Mouse (Mus musculus) liver, postnatal 0 days (tissue): ENCODE results near the gene Olfr541. TPM values are rescaled to one million over a fixed set of nuclear protein-coding genes. Genes with fewer than 3 reads are reported as not detected.

Experiments
- ATAC-seq: fragments of 200-750 bp; cut with Nextera tagmentation; 2 replicates; pipeline ENCODE4 v1.8.0; 2017; ENCODE audit warnings: mild to moderate bottlenecking, moderate library complexity
- DNase-seq: peaks from one replicate; pipeline ENCODE4 v3.0.0-alpha.2; 2016
- H3K27ac ChIP-seq: fragments of 300-500 bp; sonication (generic); 2 replicates; pipeline ENCODE4 v1.5.1; 2014; ENCODE audit warnings: antibody characterized with exemption, moderate library complexity, mild to moderate bottlenecking, low read depth
- H3K27me3 ChIP-seq: fragments of 300-500 bp; sonication (generic); 2 replicates; pipeline ENCODE4 v1.6.1; 2014; ENCODE audit warnings: low read length, control low read depth, mixed read lengths; ENCODE audit not compliant: insufficient read depth
- H3K36me3 ChIP-seq: fragments of 300-500 bp; sonication (generic); replicated peaks from 2 replicates; pipeline ENCODE4 v1.6.1; 2014; ENCODE audit warnings: mild to moderate bottlenecking, control low read depth, low read length, moderate library complexity, mixed read lengths; ENCODE audit not compliant: insufficient read depth
- H3K4me1 ChIP-seq: fragments of 300-500 bp; sonication (generic); 2 replicates; pipeline ENCODE4 v1.6.1; 2014; ENCODE audit warnings: antibody characterized with exemption, mild to moderate bottlenecking, control low read depth; ENCODE audit not compliant: insufficient read depth
- H3K4me2 ChIP-seq: fragments of 300-500 bp; sonication (generic); 2 replicates; pipeline ENCODE4 v1.6.1; 2014; ENCODE audit warnings: low read depth, mild to moderate bottlenecking, low read length, moderate library complexity, mixed read lengths
- H3K4me3 ChIP-seq: fragments of 300-500 bp; sonication (generic); 2 replicates; pipeline ENCODE4 v1.5.1; 2014; ENCODE audit warnings: low read depth, low read length
- H3K9ac ChIP-seq: fragments of 300-500 bp; sonication (generic); replicated peaks from 2 replicates; pipeline ENCODE4 v1.6.1; 2014; ENCODE audit warnings: mild to moderate bottlenecking, moderate library complexity
- H3K9me3 ChIP-seq: fragments of 300-500 bp; sonication (generic); 2 replicates; pipeline ENCODE4 v1.6.1; 2016; ENCODE audit warnings: mild to moderate bottlenecking, control low read depth, low read length, mixed read lengths
- CTCF ChIP-seq: sonication (generic); IDR thresholded peaks from 2 replicates; pipeline ENCODE4 v1.5.1; 2016; ENCODE audit warnings: antibody characterized with exemption, low read depth
- EP300 ChIP-seq: IDR thresholded peaks from 2 replicates; pipeline ENCODE4 v1.6.1; 2016; ENCODE audit warnings: antibody characterized with exemption, low read depth, mild to moderate bottlenecking
- WGBS: fragments of 180-500 bp; shearing (Covaris S2); extraction: QIAGEN DNeasy Blood & Tissue Kit; methylation state at CpG from one replicate; pipeline ENCODE4 v1.1.7; 2014; ENCODE audit not compliant: insufficient replicate concordance; 5-methylcytosine and 5-hydroxymethylcytosine counted together
- polyA plus RNA-seq: library from polyadenylated mRNA; unstranded; fragments of >200 nt; fragmentation: Nextera tagmentation; extraction: Ambion mirVana; gene quantifications from 2 replicates; pipeline ENCODE4 v1.2.1, GENCODE M21; 2015

Olfr541 gene
- polyA plus RNA-seq, 1 experiment from 2014 or later: not detected

DNA sequence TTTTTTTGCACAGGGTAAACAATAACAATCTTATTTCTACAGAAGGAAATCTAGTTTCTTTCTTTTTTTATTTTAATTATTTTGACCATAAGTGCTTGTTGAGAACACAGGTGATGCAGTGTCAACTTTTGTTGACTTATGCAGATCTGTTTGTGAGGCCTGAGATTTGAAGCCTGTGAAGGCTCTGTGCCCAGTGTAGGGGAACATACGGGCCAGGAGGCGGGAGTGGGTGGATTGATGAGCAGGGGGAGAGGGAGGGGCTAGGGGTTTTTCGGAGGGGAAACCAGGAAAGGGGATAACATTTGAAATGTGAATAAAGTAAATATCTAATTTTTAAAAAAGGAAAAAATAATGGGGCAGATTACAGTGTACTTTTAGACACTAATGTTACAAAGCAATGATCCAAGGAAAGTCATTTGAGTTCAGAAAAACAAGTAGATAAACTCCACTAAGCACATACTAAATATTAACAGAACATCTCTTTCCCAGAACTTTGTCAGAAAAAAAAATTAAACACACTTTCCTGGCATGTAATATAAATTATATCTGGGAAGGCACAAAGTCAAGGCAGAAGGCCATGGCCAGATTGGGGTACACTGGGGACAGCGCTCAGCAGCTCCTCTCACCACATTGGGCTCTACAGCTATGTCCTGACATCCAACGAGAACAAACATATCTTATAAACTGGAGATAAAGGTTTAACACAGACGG, 51.2 kb downstream of the Olfr541 start:
- Histone ChIP-seq H3K9ac (no peak overlapping the region), H3K4me3 (no peak overlapping the region), H3K27me3 (no peaks in the 10 kb centered on the region), H3K27ac (no peak overlapping the region), H3K36me3 (no peaks in the 10 kb centered on the region), H3K9me3 (no peaks in the 10 kb centered on the region), H3K4me1 (no peaks in the 10 kb centered on the region), H3K4me2 (no peak overlapping the region)
- DNase-seq: no peak
- no peak for ATAC-seq
- WGBS: 67% methylated on average over 6 of the region's 6 CpGs
- TF ChIP-seq CTCF (no peak), EP300 (0 out of 2 replicates have a peak, but pooled peaks have one; percentile 10)

DNA sequence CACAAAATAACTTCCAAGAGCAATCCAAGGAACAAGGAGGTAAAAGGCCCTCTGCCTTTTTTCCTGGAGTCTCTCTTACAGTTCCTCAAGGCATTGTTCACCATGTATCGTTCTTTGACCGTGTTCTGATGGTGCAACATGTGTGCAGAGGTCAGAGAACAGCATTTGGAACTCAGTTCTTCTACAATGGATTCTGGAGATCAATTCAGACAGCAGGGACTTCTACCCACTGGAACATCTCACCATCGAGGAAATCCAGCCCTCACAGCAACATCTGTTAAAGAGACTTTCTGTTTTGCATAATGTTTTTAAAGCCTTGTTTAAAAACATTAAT, 51.7 kb downstream of the Olfr541 start:
- H3K27me3 ChIP-seq: no peaks in the 10 kb centered on the region
- no peaks in the 10 kb centered on the region for H3K4me1 ChIP-seq
- H3K4me2 ChIP-seq: no peak overlapping the region
- no peaks in the 10 kb centered on the region for H3K9me3 ChIP-seq
- no peak for ATAC-seq
- TF ChIP-seq CTCF: no peak
- no peak for TF ChIP-seq EP300
- WGBS: 67% methylated on average over 3 of the region's 3 CpGs
- no peaks in the 10 kb centered on the region for H3K36me3 ChIP-seq
- no peak overlapping the region for H3K9ac ChIP-seq
- H3K27ac ChIP-seq: no peak overlapping the region
- no peak overlapping the region for H3K4me3 ChIP-seq
- DNase-seq: no peak

DNA sequence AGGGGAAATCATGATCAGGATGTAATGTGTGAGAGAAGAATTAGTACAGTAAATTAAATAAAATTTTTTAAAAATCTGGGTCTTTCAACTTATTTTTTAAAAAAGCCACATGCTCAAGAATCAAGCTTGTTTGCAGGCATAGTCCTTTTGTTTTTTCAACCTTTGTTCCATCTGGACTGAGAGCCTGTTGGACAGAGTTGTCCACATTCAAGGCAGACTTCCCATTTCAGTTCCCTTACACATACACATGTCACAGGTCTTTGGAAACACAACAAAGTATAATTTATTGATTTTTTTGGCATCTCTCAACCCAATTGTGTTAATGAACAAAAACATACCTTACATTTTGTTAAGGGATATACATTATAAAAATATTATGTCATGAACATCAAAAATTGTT, 57.5 kb downstream of the Olfr541 start:
- no peak for TF ChIP-seq EP300
- TF ChIP-seq CTCF: no peak
- ATAC-seq (no peak), DNase-seq (no peak)
- Histone ChIP-seq H3K27ac (no peak overlapping the region), H3K27me3 (no peaks in the 10 kb centered on the region), H3K4me2 (no peak overlapping the region), H3K4me1 (peaks cover 4% of the 10 kb centered on the region; the same call in 1 of the 2 replicates), H3K9ac (no peak overlapping the region), H3K4me3 (no peak overlapping the region), H3K9me3 (no peaks in the 10 kb centered on the region), H3K36me3 (no peaks in the 10 kb centered on the region)

Other genes with a start within 250 kb of the Olfr541 start
- not detected in 2 replicates for gene Olfr533, start 233.9 kb upstream of the Olfr541 start, polyA plus RNA-seq
- gene Olfr535, start 213.1 kb upstream of the Olfr541 start, polyA plus RNA-seq: not detected in 2 replicates
- gene Olfr536, start 189.9 kb upstream of the Olfr541 start, polyA plus RNA-seq: not detected in 2 replicates
- not detected in 2 replicates for gene Olfr538, start 129.4 kb upstream of the Olfr541 start, polyA plus RNA-seq
- not detected in 2 replicates for gene Olfr46, start 96.0 kb upstream of the Olfr541 start, polyA plus RNA-seq
- gene Olfr61, start 68.3 kb upstream of the Olfr541 start, polyA plus RNA-seq: not detected in 2 replicates
- gene Olfr53, start 50.8 kb upstream of the Olfr541 start, polyA plus RNA-seq: not detected in 2 replicates
- not detected in 2 replicates for gene Olfr539, start 37.3 kb upstream of the Olfr541 start, polyA plus RNA-seq
- gene Olfr45, start 15.3 kb upstream of the Olfr541 start, polyA plus RNA-seq: not detected in 2 replicates
- 556 and 629 TPM in 2 replicates for gene Cyp2e1, start 66.5 kb downstream of the Olfr541 start, polyA plus RNA-seq
- gene Syce1, start 90.6 kb downstream of the Olfr541 start, polyA plus RNA-seq: not detected in 2 replicates
- 0.14 and 0.21 TPM in 2 replicates for gene Zfp941, start 124.9 kb downstream of the Olfr541 start, polyA plus RNA-seq
- 316 TPM in 2 replicates for gene Urah, start 137.8 kb downstream of the Olfr541 start, polyA plus RNA-seq
- not detected in 2 replicates for gene Scgb1c1, start 148.3 kb downstream of the Olfr541 start, polyA plus RNA-seq
- gene Odf3, start 150.5 kb downstream of the Olfr541 start, polyA plus RNA-seq: not detected in 2 replicates
- not detected in 2 replicates for gene Gm45785, start 159.1 kb downstream of the Olfr541 start, polyA plus RNA-seq
- gene Ric8a, start 159.7 kb downstream of the Olfr541 start, polyA plus RNA-seq: 15.9 and 17.1 TPM in 2 replicates
- gene Bet1l, start 160.3 kb downstream of the Olfr541 start, polyA plus RNA-seq: 30.7 and 35.9 TPM in 2 replicates
- gene Psmd13, start 184.7 kb downstream of the Olfr541 start, polyA plus RNA-seq: 106 and 112 TPM in 2 replicates
- gene Sirt3, start 185.0 kb downstream of the Olfr541 start, polyA plus RNA-seq: 66.2 and 66.9 TPM in 2 replicates
- gene Cox8b, start 203.2 kb downstream of the Olfr541 start, polyA plus RNA-seq: 1.2 and 12.7 TPM in 2 replicates
- gene Nlrp6, start 223.6 kb downstream of the Olfr541 start, polyA plus RNA-seq: 16.7 and 18.8 TPM in 2 replicates
- gene Pgghg, start 244.1 kb downstream of the Olfr541 start, polyA plus RNA-seq: 5.5 and 6.3 TPM in 2 replicates